Mouse (Mus musculus) hindbrain, embryonic 13.5 days (tissue): Measurements from ENCODE around the gene Tmem262. TPM values are rescaled to one million over a fixed set of nuclear protein-coding genes. Genes with fewer than 3 reads are reported as not detected.
A peak's percentile ranks its signal among the peaks of the same experiment; 100 is the strongest.
"Not testable (repeated sequence)": the region's sequence is repeated elsewhere in the genome, so short reads cannot be mapped to it uniquely, and the experiment has no call there.

Experiments
- ATAC-seq: fragments of 200-750 bp; cut with Nextera tagmentation; 2 replicates; pipeline ENCODE4 v1.8.0; 2017; ENCODE audit warnings: moderate TSS enrichment; ENCODE audit not compliant: low FRiP score
- H3K27ac ChIP-seq: fragments of 300-500 bp; sonication (generic); 2 replicates; pipeline ENCODE4 v1.5.1; 2015; ENCODE audit warnings: inconsistent platforms, mild to moderate bottlenecking, moderate library complexity
- H3K27me3 ChIP-seq: fragments of 300-500 bp; sonication (generic); 2 replicates; pipeline ENCODE4 v1.6.1; 2015; ENCODE audit warnings: mild to moderate bottlenecking, inconsistent platforms
- H3K36me3 ChIP-seq: fragments of 300-500 bp; sonication (generic); 2 replicates; pipeline ENCODE4 v1.6.1; 2015; ENCODE audit warnings: mild to moderate bottlenecking, inconsistent platforms
- H3K4me1 ChIP-seq: fragments of 300-500 bp; sonication (generic); replicated peaks from 2 replicates; pipeline ENCODE4 v1.6.1; 2015; ENCODE audit warnings: inconsistent platforms
- H3K4me2 ChIP-seq: fragments of 300-500 bp; sonication (generic); 2 replicates; pipeline ENCODE4 v1.6.1; 2015; ENCODE audit warnings: inconsistent platforms, mild to moderate bottlenecking, moderate library complexity
- H3K4me3 ChIP-seq: fragments of 300-500 bp; sonication (generic); 2 replicates; pipeline ENCODE4 v1.5.1; 2015; ENCODE audit warnings: mild to moderate bottlenecking, inconsistent platforms
- H3K9ac ChIP-seq: fragments of 300-500 bp; sonication (generic); 2 replicates; pipeline ENCODE4 v1.6.1; 2015; ENCODE audit warnings: mild to moderate bottlenecking, inconsistent platforms
- H3K9me3 ChIP-seq: fragments of 300-500 bp; sonication (generic); 2 replicates; pipeline ENCODE4 v1.6.1; 2016; ENCODE audit warnings: inconsistent platforms
- WGBS: fragments of 180-500 bp; shearing (Covaris S2); methylation state at CpG from one replicate; pipeline ENCODE4 v1.1.7; 2015; 5-methylcytosine and 5-hydroxymethylcytosine counted together
- polyA plus RNA-seq: library from polyadenylated mRNA; unstranded; fragments of >200 nt; fragmentation: Nextera tagmentation; extraction: Ambion mirVana; gene quantifications from 2 replicates; pipeline ENCODE4 v1.2.1, GENCODE M21; 2015

Tmem262 gene
- not detected in 2 replicates for polyA plus RNA-seq

DNA sequence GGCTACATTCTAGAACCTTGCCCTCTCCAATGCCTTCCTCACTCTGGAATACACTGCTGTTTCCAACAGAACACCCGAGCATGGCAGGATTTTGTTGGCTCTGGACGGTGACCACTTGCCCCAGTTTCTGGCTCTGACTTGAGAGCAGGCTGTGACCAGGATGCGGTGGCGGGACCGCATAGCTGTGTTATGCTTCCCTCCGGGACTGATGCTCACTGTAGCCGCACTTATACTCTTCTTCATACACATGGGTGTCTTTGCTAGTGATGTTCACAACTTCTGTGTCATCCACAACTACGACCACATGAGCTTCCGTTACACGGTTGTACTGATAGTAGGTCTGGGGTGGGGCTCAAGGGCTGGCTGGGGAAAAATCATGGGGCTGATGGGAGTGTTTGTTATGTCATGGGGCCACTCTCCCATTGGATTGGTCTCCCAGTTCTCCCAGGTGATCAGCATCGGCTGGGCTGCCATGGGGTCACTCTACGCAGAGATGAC, at the start of gene Tmem262:
Gene Tmem262 (plus strand): TSS at position 51 of the 498 bp plus-strand sequence.
- 94% methylated on average over 12 of the region's 12 CpGs for WGBS
- Histone ChIP-seq H3K27ac (no peak within 1 kb of the TSS), H3K4me2 (no peak within 1 kb of the TSS), H3K4me1 (peaks cover 42% of the 10 kb centered on the region), H3K9ac (no peak within 1 kb of the TSS), H3K4me3 (no peak within 1 kb of the TSS), H3K9me3 (no peaks in the 10 kb centered on the region), H3K27me3 (no peaks in the 10 kb centered on the region), H3K36me3 (peaks cover 43% of the 10 kb centered on the region)
- ATAC-seq, result no peak

DNA sequence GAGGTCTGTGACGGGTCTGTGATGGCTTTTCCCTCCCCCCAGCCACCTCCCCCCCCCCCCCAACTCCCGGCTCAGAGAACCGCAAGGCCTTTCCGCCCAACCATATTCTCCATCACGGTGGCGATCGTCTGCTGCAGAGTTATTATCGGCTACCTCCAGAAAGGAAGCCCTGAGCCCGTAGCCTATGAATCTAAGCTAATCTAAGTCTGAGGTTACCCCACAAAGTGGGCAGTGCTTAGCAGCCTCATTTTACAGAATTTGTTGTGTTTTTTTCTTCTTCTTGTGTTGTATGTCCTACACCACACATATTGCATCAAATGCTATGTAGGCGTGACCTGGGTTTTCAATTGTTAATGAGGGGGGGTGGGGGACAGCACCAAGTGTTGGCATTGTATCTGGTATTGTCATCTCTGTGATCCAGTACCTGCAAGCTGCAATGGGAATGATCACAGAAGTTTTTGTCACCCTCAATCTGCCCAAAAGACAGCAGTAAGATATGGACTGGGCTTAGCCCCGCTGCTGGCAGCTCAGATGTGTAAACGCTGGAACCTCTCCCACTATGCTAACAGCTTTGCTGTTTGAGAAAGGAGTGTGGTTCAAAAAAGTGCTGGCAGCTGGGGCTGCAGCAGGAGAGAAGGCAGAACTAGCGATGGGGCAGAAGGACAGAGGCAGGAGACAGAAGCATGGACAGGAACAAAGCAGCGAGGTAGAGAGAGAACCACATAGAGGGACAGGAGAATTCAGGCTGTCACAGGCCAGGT, 49.1 kb upstream of the Tmem262 start:
- Histone ChIP-seq H3K4me3 (no peak overlapping the region), H3K27me3 (no peaks in the 10 kb centered on the region), H3K4me1 (no peaks in the 10 kb centered on the region), H3K9me3 (no peaks in the 10 kb centered on the region), H3K36me3 (no peaks in the 10 kb centered on the region), H3K27ac (no peak overlapping the region), H3K4me2 (no peak overlapping the region), H3K9ac (no peak overlapping the region)
- no peak for ATAC-seq
- WGBS, result 77% methylated on average over 14 of the region's 14 CpGs

DNA sequence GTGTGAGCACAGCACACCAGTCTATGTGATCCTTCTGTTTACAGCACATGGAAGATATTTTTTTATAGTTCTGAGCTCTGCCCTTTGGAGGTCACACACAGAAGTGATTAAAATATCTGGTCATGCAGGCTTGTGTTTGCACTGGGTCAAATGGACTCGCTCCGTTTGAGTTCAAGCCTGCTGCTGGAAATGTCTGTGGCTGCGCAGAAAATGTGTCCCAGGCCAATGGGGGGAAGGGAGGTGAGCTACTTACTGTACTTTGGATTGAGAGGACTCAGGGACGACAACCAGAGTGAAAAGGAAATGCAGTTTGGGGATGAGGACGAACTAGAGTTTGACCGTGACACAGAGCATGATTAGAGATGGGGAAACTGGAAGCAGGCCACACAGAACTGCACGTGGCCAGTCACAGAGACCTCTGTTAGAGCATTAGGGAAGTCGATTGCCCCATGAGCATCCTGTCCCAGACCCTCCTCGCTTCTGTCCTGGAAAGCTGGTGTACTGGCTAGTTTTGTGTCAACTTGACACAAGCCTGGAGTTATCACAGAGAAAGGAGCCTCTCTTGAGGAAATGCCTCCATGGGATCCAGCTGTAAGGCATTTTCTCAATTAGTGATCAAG, 43.8 kb upstream of the Tmem262 start:
- 80% methylated on average over 9 of the region's 9 CpGs for whole genome bisulfite sequencing
- no peak overlapping the region for H3K9ac ChIP-seq
- no peak overlapping the region for H3K4me3 ChIP-seq

DNA sequence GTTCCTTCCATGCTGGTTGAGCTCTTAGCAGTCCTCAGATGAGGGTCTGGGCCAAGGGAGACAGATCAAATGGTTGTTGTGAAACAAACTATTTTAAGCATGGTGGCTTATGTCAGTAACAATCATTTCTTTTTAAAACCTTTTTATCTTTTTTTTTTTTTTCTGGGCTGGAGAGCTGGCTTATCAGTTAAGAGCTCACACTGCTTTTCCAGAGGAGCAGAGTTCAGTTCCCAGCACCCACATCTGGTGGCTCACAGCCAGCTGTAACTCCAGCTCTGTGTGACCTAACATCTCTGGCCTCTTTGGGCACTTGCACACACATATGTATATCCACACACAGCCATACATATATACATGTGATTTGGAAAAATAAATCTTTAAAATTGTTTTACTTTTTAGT, 42.1 kb upstream of the Tmem262 start:
- Histone ChIP-seq H3K4me1 (0 out of 2 replicates have a peak, but pooled peaks cover 5% of the 10 kb centered on the region), H3K36me3 (no peaks in the 10 kb centered on the region), H3K27me3 (no peaks in the 10 kb centered on the region), H3K9me3 (no peaks in the 10 kb centered on the region), H3K27ac (no peak overlapping the region), H3K4me3 (no peak overlapping the region), H3K9ac (no peak overlapping the region), H3K4me2 (no peak overlapping the region)
- no peak for ATAC-seq

More for the DNA sequence above, 43.8 kb upstream of the Tmem262 start:
- H3K36me3 ChIP-seq, result no peaks in the 10 kb centered on the region
- no peak overlapping the region for H3K27ac ChIP-seq
- no peaks in the 10 kb centered on the region for H3K4me1 ChIP-seq
- no peak for ATAC-seq
- H3K9me3 ChIP-seq, result no peaks in the 10 kb centered on the region
- no peak overlapping the region for H3K4me2 ChIP-seq
- H3K27me3 ChIP-seq, result no peaks in the 10 kb centered on the region

DNA sequence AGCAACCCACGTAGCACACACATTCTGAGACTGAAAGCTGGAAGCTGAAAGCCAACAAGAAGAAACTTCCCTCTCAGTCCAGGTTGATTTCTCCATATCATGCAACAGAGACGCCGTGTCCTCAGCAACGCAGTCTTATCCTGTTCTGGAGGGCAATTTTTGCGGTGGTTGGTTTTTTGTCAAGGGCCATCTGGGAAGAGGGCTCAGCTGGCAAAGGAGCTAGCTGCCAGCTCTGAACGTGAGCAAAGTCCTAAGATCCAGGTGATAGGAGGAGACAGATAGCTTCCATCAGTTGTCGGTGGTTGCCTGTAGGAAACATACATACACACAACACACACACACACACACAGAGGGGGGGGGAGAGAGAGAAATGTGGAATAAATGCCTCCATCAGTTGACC, 41.5 kb upstream of the Tmem262 start:
- no peaks in the 10 kb centered on the region for H3K36me3 ChIP-seq
- WGBS, result 83% methylated on average over 7 of the region's 7 CpGs
- H3K27ac ChIP-seq, result no peak overlapping the region
- H3K9me3 ChIP-seq, result no peaks in the 10 kb centered on the region
- H3K4me3 ChIP-seq, result no peak overlapping the region
- no peaks in the 10 kb centered on the region for H3K27me3 ChIP-seq
- H3K4me2 ChIP-seq, result no peak overlapping the region
- H3K4me1 ChIP-seq, result 0 out of 2 replicates have a peak, but pooled peaks cover 5% of the 10 kb centered on the region
- no peak for ATAC-seq
- no peak overlapping the region for H3K9ac ChIP-seq

DNA sequence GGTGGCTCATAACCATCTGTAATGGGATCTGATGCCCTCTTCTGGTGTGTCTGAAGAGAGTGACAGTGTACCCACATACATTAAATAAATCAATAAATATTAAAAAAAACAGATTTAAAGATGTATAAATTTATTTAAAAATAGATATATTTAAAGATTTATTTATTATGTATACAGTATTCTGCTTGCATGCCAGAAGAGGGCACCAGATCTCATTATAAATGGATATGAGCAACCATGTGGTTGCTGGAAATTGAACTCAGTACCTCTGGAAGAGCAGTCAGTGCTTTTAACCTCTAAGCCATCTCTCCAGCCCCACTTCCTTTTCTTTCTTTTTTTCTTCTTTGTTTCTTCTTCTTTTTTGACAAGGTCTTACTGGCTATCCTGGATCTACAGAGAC, 39.8 kb upstream of the Tmem262 start:
- Histone ChIP-seq H3K4me1 (peaks cover 7% of the 10 kb centered on the region), H3K36me3 (no peaks in the 10 kb centered on the region), H3K27me3 (no peaks in the 10 kb centered on the region), H3K9ac (no peak overlapping the region), H3K4me3 (no peak overlapping the region), H3K4me2 (no peak overlapping the region), H3K27ac (no peak overlapping the region), H3K9me3 (no peaks in the 10 kb centered on the region)
- no peak for ATAC-seq

DNA sequence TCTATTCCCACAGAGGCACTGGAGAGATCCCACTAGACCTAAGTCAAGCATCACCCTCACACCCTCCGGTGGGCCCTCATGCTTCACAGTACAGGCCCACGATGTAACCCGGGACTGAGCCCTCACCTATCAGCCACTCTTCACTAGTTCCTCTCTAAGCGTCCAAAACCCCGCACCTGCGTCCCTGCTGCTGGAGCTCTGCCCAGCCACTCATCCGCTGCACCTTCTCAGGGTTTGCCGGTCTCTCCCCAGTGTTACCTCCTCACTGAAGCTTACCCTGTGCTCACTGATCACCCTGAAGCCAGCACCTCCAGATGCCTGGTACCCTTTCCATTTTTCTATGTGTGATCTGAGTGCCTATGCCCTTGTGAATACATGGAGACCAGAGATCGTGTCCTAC, 37.5 kb upstream of the Tmem262 start:
- Histone ChIP-seq H3K27me3 (no peaks in the 10 kb centered on the region), H3K4me3 (no peak overlapping the region), H3K9me3 (no peaks in the 10 kb centered on the region), H3K9ac (no peak overlapping the region), H3K4me1 (peaks cover 16% of the 10 kb centered on the region), H3K4me2 (no peak overlapping the region), H3K36me3 (no peaks in the 10 kb centered on the region), H3K27ac (0 out of 2 replicates have a peak overlapping the region, but pooled peaks have one; percentile 13)
- 77% methylated on average over 9 of the region's 9 CpGs for WGBS
- ATAC-seq, result no peak

DNA sequence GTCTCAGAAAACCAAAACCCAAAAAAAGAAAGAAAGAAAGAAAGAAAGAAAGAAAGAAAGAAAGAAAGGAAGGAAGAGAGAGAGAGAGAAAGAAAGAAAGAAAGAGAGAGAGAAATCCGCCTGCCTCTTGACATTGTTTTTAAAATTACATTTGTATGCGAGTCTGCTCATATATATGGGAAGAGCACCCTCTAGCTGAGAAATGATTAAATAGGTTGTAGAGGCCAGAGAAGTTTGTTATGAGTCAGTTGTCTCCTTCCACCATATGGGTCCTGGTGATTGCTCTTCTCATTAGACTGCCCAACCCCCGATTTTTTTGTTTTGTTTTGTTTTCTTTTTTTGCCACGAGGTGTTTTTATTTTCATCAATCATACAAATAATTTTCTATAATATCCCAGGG, 35.7 kb upstream of the Tmem262 start:
- not testable (repeated sequence) for H3K4me2 ChIP-seq, H3K4me3 ChIP-seq, H3K36me3 ChIP-seq, H3K27ac ChIP-seq, H3K27me3 ChIP-seq, H3K9ac ChIP-seq, H3K9me3 ChIP-seq, ATAC-seq
- H3K4me1 ChIP-seq, result peaks cover 33% of the 10 kb centered on the region
- WGBS, result 65% methylated on average over 4 of the region's 4 CpGs

DNA sequence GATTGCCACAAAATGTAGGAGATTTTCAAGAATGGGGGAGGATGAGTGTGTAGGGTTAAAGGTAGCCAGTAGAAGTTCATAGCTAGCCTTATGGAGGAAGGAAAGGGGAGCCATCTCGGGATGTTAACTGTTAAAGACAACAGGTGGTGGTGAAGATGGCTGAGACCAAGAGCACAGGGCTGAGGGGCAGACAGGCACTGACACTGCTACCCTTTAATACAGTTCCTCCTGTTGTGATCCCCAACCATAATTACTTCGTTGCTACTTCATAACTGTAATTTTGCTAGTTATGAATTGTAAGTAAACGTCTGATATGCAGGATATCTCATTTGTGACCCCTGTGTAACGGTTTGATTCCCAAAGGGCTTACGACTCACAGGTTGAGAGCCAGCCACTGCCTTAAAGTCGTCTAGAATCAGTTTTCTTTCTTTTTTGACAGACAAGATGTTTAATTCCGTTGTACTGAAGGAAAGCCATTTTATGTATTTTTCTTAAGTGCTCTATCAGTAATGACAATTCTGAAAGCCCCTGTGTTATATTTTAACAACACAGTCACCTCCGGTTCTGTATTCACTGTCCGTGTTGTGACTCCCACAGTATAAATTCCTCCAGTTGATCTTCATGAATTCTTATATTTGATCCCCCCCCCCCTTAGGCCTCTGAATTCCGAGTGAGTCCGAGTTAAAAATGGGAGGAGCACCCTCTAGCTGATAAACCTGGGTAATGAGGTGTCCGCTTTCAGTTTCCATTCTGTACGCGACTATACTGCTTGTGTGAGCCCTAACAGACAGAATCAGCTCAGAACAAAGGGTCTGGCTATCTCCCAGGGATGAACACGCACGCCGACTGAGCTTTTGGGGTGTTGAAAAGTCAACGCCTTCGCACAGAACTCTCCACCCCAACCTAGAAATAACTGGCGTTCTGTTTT, 34.2 kb upstream of the Tmem262 start:
- H3K4me2 ChIP-seq, result peak overlapping the region; percentile 99
- peak overlapping the region; percentile 91 for H3K9ac ChIP-seq
- H3K4me1 ChIP-seq, result peaks cover 38% of the 10 kb centered on the region
- peak; percentile 46 for ATAC-seq
- peak overlapping the region; percentile 88 for H3K4me3 ChIP-seq
- no peaks in the 10 kb centered on the region for H3K27me3 ChIP-seq
- H3K9me3 ChIP-seq, result no peaks in the 10 kb centered on the region
- H3K36me3 ChIP-seq, result peaks cover 25% of the 10 kb centered on the region
- 21% methylated on average over 20 of the region's 20 CpGs for WGBS
- peak overlapping the region; percentile 99 for H3K27ac ChIP-seq

DNA sequence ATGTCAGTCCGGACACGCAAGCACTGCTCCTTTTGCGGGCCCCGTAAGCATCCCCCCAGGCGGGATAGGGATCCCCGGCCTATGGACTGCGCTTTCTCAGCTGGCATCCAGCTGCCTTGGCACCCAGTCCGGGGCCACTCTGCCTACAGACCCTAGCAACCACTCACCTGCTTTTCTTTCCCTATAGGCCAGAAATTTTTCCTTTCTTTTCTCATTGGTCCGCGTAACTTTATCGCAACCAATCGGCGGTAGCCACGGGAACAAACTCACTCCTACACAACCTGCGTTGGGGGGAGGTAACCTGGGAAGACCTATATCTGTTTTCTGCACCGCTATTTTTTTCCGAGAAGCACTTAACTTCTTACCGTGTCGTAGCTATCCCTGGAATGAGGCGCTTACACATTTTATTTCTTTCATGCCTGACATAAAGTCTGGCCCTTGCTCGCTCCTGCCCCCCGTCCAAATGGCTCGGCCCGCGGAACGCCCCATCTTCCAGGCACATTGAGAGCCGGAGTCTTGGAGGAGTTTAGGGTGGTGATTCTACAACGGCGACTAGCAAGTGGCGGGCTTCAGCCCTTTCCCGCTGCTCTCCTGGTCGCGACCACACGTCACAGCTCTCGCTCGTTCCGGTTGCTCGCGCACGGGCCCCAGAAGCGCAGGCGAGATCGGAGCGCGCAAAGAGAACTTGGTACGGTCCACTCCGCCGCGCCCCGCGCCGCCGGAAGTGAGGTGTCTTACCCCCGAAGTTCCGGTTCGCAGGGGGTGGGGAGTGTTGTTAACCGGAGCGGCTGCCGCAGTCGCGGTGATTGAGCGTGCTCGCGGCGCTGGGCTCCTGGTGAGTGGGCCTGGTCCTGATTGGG, 33.3 kb upstream of the Tmem262 start, which contains the start of gene Syvn1:
Gene Syvn1 (plus strand): TSS at position 283 of the 860 bp plus-strand sequence.
- ATAC-seq, result peak; percentile 96
- Histone ChIP-seq H3K9ac (peak within 1 kb of the TSS; percentile 91), H3K4me3 (peak within 1 kb of the TSS; percentile 88), H3K4me2 (peak within 1 kb of the TSS; percentile 99), H3K4me1 (peaks cover 38% of the 10 kb centered on the region), H3K9me3 (no peaks in the 10 kb centered on the region), H3K36me3 (peaks cover 34% of the 10 kb centered on the region), H3K27ac (peak within 1 kb of the TSS; percentile 99), H3K27me3 (no peaks in the 10 kb centered on the region)
- under 1% methylated on average over 65 of the region's 65 CpGs for WGBS

DNA sequence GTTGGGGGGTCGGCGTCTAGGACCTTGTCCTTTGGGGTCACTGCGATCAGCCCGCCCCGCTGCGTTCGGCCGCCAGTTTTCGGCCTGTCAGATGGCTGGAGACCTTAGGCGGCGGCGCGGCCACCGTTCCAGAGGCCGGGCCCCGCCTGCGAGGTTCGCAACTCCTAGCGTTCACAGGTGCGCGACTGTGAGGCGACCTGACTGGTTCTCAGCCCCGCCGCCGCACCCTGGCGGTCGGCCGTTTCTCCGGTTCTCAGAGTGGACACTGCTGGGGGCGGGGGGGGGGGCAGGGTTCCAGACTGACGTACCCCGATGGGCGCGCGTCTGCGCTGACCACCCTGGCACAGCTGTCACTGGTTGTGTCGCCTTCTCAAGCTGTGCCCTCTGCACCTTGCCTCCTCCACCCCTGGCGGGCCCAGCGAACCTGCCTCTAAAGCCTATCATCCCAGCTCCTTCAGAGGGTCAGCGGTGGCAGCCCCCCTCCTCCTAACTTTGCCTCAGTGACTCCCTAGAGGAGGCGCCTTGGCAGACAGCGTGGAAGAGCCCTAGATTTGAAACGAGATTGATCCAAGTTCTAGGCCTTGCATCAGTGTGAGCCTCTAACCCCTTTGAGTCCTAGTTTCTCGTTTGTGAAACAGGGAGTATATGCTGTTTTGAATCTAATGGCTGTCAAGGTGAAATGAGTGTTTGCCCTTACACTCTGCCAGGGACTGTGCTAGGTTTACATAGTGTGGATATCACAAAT, 32.5 kb upstream of the Tmem262 start:
- ATAC-seq, result peak; percentile 15

More for the DNA sequence above, 32.5 kb upstream of the Tmem262 start:
- Histone ChIP-seq H3K36me3 (peaks cover 42% of the 10 kb centered on the region), H3K4me1 (peaks cover 34% of the 10 kb centered on the region), H3K4me2 (peak overlapping the region; percentile 99), H3K9ac (peak overlapping the region; percentile 91), H3K27me3 (no peaks in the 10 kb centered on the region), H3K4me3 (peak overlapping the region; percentile 88), H3K27ac (peak overlapping the region; percentile 99), H3K9me3 (no peaks in the 10 kb centered on the region)
- WGBS, result 2% methylated on average over 44 of the region's 44 CpGs
